Mouse (Mus musculus): ENCODE measurements around the gene Abl2.

Abl2 gene

DNA sequence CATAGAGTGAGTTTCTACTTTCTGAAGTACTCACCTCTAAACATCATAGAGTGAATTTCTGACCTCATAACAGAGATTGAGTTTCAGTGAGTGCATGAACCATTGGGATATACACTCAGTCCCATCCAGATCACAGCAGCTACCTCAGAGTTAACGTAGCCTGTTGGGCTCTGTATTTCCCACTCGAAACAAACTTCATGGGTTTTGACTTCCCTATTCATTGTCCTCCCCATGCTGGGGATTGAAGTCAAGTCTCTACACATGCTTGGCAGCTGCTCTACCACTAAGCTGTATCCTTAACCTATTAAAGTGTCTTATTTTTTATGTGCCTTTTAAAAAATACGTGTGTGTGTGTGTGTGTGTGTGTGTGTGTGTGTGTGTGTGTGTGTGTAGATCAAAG lies 26.9 kb downstream of the Abl2 start:
- DNase-seq (ENCODE audit: low spot score): no peak

DNA sequence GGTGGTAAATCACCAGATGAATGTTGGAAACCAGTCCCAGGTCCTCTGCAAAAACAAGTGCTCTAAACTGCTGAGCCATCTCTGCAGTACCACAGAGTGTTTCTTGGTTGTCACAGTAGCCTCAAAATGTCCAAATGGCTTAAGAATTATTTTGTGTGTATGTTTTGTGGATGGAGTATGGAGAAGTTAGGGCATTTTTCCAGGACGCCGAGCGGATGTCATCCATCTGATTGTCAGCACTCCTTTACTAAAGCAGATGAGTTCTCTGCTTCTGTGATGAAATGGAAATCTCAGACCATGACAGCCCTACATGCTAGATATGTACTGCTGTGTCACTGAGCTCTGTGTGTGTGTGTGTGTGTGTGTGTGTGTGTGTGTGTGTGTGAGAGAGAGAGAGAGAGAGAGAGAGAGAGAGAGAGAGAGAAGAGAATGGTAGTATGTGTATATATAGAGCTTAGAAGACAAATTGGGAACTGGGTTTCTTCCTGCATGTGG lies 31.3 kb downstream of the Abl2 start:
- DNase-seq (ENCODE audit: low spot score): no peak

DNA sequence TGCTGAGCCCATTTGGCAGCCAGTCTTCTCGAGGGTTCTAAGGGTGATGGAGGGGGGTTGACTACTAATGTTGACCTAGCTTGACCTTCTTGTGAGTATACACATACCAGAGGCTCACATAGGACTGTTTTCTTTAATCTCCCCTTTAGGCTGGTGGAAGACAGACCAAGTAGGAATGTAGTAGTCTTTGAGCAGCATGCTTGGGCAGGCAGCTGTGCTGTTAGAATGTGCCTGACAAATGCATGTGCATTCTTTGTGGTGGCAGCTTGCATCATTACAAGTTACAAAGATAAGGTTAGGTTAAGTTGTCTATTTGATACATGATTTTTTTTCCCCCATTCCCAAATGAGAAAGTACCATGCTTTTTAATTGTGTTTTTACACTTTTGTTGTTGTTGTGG lies 31.8 kb downstream of the Abl2 start:
- DNase-seq (ENCODE audit: low spot score): no peak

DNA sequence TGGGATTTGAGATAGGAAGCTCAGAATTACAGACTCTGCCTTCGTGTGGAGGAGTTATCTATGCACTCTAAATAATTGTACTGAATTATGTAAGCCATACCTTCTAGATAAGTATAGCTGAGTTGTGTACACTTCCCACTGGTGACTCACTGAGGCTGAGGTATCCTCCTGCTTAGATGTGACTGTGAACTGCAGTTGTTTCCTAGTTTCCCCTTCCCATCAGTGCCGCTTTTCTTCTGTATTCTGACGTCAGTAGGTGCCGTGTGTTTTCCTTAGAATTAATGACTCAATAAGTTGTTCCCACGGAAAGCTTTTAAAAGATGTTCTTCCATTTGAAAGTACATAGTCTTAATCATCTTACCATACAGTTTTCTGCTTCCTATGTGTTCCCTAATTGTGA lies 34.7 kb downstream of the Abl2 start:
- no peak for DNase-seq (ENCODE audit: low spot score)

DNA sequence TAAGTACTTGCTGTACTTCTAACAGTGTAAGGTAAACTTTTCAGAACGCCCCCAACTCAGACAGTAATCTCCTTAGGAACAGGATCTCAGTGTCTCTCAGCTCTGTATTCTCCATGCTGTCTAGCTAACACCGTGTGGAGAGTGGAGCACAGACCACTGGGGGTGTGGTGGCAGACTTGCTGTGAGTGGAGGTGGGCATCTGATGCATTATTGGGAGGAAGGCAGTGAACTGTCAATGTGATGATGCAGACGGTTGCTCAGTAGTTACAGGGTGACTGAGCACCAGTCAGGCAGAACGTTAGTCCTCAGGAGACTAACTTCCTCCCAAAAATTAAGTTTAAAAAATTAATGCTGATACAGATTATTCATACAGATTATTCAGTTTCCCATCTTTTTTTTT lies 38.5 kb downstream of the Abl2 start:
- DNase-seq (ENCODE audit: low spot score): no peak

DNA sequence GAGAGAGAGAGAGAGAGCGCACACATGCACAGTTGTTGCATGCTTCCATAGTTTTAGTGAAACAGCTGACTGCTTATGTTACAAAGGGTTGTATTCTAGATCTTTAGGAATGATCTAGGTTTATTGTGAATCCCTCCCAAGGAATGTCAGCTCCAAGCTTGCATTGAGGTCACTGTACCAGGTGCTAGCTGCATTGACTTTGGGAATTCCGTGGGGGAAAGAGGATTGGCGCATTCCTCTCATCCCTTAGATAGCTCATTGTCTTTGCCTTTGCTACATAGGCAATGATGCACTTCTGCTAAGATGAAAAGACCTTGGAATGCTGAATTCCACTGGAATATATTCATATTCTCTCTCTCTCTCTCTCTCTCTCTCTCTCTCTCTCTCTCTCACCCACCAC lies 44.0 kb downstream of the Abl2 start:
- DNase-seq (ENCODE audit: low spot score): no peak

DNA sequence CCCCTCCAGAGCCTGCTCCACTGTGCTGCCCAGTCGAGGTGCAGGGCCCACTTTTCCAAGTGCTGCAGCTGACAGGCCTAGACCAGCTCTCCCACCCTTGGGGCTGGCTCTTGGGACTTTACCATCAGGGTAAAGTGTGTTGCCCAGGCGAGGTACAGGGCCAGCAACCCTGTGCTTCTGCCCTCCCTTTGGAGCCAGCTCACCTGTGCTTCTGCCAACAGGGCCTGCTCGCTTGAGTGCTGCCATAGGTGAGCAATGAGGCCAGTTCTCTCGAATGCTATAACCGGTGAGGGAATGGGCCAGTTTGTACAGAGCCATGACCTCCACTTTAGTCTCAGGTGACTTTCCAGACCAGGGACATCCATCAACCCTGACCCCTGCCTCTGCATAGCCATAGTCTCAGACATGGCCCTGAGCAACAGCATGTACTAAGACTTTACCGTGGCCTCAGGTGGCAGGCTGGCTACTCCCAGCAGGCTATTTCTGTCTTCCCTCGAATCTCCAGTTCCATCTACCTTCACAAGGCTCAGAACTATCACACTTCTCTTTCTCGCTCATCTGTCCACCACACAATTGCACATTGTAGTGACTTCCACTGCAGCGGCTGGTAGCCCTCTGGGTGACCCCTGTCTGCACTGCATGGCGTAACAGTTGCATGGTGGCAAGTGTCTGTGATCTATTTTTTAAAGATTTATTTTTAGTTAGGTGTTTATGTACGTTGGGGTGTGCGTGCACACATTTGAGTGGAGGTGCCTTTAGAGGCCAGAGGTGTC lies 46.7 kb downstream of the Abl2 start:
- DNase-seq (ENCODE audit: low spot score): no peak

DNA sequence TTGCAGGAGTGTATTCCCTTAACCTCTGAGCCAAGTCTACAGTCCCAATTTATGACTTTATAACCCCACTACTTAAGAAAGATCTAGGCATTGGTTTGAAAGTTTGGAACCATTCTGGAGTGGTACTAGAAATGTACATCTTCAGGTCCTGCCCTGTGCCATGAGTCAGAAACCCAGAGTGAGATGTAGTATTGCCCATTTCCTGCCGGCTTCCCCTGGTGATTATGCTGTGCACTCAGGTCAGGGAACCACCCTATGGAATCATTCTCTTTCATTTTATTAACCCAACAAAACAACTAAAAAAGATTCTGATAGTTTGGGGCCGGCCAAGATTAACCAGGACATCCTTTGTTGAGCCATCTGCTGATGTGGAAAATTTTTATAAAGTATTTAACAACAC lies 47.4 kb downstream of the Abl2 start:
- DNase-seq (ENCODE audit: low spot score): no peak

DNA sequence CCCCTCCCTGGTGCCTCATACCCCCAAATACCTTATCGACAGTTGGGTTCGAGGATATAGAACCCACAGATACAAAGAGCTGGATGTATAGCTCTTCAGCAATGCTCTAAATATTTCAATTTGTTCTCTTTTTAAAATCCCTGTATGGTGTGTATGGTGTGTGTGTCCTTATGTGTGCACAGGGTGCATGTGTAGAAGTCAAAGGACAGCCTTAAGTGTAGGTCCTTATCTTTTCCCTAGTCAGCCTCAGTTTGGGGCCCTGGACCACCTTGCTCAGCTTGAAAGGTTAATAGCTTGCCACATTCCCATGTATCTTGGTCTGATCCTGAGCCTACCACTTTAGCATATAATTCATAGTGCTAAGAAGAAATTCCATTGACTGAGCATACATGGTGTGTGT lies 49.9 kb downstream of the Abl2 start:
- DNase-seq (ENCODE audit: low spot score): no peak

DNA sequence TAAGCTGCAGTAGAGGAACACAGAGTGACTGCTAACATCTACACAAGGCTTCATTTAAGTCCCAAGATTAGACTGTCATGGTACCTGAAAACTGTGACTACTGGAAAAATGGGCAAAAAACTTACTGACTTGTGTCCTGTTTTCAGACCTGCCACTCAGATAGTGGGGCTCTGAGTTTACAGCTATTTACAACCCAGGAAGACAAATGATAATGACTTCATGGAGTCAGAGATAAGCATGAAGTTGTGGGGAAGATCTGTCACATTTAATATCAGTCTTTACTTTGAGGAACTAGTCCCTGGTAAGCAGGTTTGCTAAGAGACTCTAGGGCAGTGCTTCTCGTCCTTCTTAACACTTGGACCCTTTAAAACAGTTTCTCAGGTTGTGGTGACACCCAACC lies 51.7 kb downstream of the Abl2 start:
- no peak for DNase-seq (ENCODE audit: low spot score)

DNA sequence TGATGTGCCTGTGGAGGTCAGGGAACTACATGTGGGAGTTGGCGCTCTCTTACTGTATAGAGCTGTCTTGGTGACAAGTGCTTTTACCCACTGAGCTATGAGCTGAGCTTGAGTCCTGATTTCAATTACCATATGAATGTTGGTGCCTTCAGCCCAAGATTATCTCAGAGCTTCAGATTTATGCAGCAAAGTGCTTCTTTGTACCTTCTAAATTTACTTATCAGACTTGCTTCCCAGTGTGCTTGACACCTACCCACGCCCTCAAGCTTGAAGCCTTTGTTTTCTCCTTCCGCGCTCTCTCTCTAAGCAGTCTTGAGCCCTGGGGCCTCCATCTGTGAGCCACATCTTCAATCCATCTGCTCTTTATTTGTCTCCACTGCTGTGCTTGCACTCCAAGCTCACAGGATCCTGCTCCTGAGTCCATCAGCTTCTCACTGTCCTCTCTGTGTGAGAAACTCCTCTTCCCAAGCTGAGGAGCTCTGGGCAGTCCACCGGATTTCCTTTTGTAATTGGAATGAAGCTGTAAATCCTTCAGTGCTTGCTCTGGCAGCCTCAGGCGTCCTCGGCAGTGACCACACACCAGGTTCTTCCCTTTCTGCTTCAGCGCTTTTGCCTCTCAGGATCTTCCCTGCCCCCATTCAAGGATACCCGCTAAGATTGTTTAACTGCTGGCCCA lies 55.4 kb downstream of the Abl2 start:
- DNase-seq (ENCODE audit: low spot score): no peak

DNA sequence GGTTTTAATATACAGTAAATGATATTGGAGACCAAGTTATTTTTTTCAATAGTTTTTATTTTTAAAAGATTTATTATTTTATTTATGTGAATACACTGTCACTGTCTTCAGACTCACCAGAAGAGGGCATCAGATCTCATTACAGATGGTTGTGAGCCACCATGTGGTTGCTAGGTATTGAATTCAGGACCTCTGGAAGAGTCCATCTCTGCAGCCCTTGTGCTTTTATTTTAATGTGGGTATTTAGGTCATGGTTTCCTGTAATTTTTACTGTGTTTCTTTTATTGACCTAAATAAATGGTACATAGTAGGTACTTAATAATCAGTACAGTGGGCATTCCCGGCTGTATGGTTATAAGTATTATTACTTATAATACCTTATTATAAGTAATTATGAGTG lies 56.1 kb downstream of the Abl2 start:
- no peak for DNase-seq (ENCODE audit: low spot score)

DNA sequence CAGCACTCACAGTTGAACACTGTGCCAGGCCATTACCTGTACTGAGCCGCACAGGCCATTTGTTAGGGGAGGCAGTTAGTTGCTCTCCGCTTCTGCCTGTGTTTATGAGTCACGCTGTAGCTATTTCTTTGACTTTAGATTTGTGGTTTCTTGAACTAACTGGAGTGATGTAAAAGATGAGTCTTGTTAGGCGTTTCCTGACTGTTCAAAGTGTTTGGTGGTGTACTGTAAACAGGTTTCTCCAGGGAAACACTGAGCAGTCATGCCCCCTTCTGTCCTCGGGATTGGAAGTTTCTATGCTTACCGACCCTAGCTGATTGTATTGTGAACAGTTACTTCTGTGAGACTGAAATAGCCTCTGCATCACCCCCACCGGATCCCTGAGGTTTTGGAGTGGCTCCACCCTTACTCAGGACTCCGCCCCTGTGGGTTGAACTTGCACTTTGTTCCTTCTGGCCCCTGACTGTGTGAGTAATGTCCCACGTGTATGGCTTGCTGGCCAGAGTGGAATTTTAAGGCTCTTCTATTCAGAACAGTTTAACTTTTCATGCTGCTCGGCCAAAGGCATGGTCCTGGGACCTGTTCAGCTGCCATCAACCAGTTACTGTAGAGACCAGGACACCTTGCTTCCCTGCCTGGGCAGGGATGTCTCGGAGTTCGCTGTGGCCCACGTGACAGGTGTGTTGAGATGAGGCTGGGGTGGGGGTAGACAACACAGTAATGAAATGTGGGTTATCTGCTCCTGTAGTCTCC lies 57.0 kb downstream of the Abl2 start:
- DNase-seq (ENCODE audit: low spot score): no peak

DNA sequence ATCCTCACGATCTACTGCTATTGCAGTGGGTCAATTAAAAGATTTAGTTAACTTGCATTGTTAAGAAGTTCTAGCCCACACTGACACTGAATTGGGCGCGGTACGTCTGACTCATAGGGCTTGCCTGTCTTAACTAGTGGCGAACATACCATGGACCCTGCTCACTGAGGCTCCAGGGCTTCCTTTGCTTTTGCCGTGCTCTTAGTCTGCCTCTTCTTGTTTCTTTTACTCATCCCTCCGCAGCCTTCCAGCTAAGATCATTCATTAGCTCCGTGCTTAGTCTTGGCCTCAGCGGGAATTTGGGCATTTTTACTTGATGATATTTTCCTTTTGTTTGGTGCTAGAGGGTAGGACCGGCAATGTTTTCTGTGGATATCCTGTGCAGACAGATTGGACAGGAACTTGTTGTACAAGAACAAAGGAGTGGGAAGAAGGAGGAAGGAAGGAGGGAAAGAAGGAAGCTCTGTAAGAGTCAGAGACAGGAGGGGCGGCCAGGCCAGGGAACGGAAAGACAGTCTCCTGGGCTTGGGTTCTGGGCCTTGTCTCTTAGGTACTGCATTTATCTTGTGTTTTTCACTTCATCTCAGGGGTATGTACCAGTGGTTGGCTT lies 58.5 kb downstream of the Abl2 start:
- DNase-seq (ENCODE audit: low spot score): no peak

DNA sequence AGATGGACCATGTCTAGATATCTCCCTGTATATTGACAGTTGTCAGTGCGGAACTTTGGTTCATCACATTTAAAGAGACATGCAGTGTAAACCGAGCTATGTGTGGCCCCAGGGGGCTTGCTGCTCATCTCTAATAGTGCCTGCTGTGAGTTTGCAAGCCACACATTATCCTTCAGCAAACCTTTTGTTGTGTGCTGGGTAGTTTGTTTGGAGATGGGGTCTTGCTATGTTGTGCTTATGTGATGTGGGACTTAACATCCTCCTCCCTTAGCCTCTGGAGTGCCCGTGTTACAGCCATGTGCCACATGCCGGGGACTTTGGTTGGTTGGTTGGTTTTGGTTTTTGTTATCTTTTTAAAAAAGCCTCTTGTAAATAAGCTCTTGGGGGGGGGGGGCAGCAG lies 59.2 kb downstream of the Abl2 start:
- no peak for DNase-seq (ENCODE audit: low spot score)

DNA sequence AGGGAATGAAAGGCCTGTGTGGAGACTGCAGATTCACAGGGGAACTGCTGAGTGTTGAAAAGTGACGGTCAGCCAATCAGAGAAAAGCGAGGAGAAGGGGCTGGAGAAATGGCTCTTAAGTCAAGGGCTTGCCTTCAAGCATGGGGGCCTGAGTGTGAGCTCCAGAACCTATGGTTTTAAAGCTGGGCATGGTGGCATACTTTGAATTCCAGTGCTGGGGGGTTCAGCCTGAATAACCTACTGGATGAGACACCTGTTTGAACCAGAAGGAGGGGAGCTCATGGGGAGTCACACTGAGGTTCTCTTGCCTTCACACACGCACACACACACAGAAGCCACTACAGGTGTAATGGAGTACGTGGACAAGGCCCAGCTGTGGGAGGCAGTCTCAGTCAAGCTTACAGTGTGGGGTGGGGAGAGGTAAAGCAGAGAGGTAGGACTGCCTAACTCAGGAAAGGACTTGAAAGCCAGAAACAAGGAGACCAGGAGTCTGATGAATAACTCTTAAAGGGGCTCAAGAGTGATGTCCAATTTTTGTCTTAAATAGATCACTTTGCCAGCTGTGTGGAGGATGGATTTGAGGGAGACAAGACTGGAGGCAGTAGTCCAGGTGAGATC lies 61.8 kb downstream of the Abl2 start:
- DNase-seq (ENCODE audit: low spot score): no peak

DNA sequence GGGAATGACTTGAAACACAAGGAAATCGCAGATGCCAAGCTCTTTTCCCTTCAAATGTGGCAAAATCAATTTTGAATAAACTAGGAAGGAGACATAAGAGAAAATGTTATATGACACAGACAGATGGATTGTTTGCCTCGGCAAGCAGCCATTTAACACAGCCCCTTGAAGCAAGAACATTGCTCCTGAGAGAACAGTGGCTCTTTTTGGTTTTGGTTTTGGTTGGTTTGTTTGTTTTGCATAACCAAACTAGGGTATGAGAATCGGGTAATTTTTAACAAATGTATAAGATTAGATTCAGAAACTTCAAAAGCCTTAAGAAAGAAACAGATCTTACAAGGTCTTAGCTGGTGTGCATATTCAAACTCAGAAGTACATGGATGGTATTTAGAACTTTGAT lies 62.4 kb downstream of the Abl2 start:
- no peak for DNase-seq (ENCODE audit: low spot score)

DNA sequence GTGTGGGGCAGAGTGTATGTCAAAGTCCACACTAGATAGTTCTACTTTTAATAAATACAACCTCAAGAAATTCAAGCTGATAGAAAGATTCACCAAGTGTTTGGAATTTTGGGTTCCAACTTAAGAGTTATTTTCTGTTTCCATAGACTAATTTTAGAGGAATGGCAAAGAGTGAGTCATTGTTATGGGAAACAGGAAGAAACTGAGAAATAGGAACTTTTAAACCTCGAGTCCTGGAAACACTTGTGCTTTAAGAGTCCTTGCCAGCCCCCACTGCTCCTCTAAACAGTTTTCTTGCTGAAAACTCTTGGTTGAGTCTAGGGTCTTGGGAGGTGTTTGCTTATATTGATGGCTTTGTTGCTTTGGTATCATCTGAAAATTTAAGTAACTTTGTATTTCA lies 65.6 kb downstream of the Abl2 start:
- no peak for DNase-seq (ENCODE audit: low spot score)

DNA sequence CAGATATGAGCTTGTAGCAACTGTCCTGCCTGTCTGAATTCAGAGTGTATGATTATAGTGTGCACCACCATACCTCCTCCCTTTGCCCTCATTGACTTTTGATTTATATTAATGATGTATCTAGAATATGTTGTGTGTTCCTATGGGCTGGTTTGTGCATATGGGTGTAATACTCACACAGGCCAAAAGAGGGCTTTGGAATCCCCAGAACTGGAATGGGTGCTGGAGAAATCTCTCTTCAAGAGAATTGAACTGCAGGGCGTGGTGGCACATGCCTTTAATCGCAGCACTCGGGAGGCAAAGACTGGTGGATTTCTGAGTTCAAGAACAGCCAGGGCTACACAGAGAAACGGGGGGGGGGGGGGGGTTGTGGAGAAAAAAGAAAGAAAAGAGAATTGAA lies 68.1 kb downstream of the Abl2 start:
- no peak for DNase-seq (ENCODE audit: low spot score)

DNA sequence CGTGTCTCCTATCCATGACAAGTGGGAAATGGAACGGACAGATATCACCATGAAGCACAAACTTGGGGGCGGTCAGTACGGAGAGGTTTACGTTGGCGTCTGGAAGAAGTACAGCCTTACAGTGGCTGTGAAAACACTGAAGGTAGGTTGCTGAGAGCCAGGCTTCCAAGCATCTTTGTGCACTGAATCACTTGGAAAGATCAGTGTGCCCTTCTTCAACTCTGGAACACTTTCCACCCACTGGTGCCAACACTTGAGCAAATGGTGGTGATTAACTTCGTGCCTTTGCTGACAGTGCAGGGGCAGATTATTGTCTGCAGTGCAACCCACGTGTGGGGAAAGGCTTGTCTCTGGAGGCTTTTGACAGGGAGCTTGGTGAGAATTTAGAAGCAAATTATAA lies 71.4 kb downstream of the Abl2 start:
- DNase-seq (ENCODE audit: low spot score): no peak

DNA sequence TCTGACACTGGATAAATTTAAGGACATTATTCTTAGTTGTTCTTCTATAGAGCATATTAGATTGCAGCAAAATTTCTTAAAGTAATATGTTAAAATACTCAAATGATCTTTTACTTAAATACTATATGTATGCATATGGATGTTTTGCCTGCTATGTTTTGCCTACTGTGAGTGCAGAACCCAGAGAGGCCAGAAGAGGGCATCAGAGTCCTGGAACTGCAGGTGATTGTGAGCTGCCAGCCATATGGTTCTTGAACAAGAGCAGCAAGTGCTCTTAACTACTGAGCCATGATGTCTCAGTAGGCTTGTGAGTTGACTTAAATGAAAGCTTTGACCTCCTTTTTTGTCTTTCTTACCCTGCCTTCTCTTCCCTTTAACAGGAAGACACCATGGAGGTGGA lies 72.4 kb downstream of the Abl2 start:
- no peak for DNase-seq (ENCODE audit: low spot score)

DNA sequence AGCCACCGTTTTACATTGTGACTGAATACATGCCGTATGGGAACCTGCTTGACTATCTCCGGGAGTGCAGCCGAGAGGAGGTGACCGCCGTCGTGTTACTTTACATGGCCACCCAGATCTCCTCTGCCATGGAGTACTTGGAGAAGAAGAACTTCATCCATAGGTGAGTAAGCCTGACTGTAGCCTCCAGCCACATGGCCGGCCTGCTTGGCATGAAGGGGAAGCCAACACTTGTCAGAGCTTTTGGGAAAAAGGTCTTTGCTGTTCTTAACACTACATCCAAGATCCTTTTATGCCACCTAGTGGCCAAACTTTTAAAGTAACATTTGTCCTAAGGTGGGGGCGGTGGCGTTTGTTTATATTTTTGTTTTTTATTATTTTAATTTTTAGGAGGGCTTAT lies 74.5 kb downstream of the Abl2 start:
- DNase-seq (ENCODE audit: low spot score): no peak
